Mouse (Mus musculus): ENCODE results near the gene Tac4.

- TF ChIP-seq CTCF (IDR thresholded peaks at IDR 0.05; ENCODE audit: extremely low read depth, insufficient read depth, insufficient read length, insufficient replicate concordance) (no peak), POLR2A (IDR thresholded peaks at IDR 0.05; ENCODE audit: low read depth, low read length) (no peak)
Observed at GRCm38 (mm10) chr11:95242653-95243052, 18.7 kb upstream of the Tac4 start.
